Mouse (Mus musculus): ENCODE results near the gene Gm43552.

Gene Gm43552

DNA sequence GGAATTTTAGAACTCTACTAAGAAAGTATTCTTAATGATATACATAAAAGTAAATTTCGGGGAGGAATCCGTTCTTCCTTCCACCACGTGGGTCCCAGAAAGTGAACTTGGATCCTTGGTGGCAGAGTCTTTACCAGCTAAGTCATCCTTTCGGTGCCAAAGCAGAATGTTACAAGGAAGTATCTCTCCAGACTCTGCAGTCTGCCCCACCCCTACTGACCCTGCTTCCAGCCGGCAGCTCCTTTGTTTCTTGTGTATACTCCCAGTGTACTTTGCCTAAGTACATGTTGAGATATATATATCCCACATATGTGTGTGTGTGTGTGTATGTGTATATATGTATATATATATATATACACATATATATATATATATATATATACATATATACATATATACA, 63.2 kb downstream of the Gm43552 start:
- POLR2A ChIA-PET: interaction anchor here in 3 of 4 experiments (0.6 to 3.7 kb wide), 20 partner anchors 9 to 96 kb away, joined by 3 to 30 read pairs (median 6); partner anchors contain the start of genes Gm43552 (in 2 of the 3), Lias (in 2 of the 3), Rpl9 (in 2 of the 3) and Rfc1 (in 1 of the 3)
- CTCF ChIA-PET: interaction anchor here in 2 of 4 experiments (0.6 to 0.7 kb wide), 2 partner anchors 32 to 48 kb away, joined by 3 read pairs; no protein-coding TSS in a partner anchor

GRCm38 (mm10) chr5:65428321-65428720, 64.3 kb downstream of the Gm43552 start:
- POLR2A ChIA-PET: interaction anchor here in 3 of 4 experiments (0.6 to 3.7 kb wide), 30 partner anchors 8 to 133 kb away, joined by 3 to 30 read pairs (median 5); partner anchors contain the start of genes Gm43552 (in 2 of the 3), Lias (in 2 of the 3) and Rpl9 (in 2 of the 3)
- CTCF ChIA-PET: interaction anchor here in 1 of 4 experiments (1.1 kb wide), 1 partner anchor 13 kb away, joined by 3 read pairs; no protein-coding TSS in a partner anchor

- CTCF ChIA-PET: interaction anchor here in 1 of 4 experiments (0.6 to 1.0 kb wide), 2 partner anchors 10 to 850 kb away, joined by 3 read pairs; no protein-coding TSS in a partner anchor
These were observed 67.4 kb downstream of the Gm43552 start for GRCm38 (mm10) chr5:65425251-65425650.

GRCm38 (mm10) chr5:65424215-65424614, 68.4 kb downstream of the Gm43552 start:
- CTCF ChIA-PET: interaction anchor here in 1 of 4 experiments (0.5 kb wide), 1 partner anchor 228 kb away, joined by 3 read pairs; no protein-coding TSS in a partner anchor
- POLR2A ChIA-PET: interaction anchor here in 3 of 4 experiments (0.9 to 3.0 kb wide), 11 partner anchors 8 to 38 kb away, joined by 3 to 14 read pairs (median 5); partner anchors contain the start of genes Lias (in 2 of the 3), Rpl9 (in 2 of the 3) and Ugdh (in 2 of the 3)

More at GRCm38 (mm10) chr5:65425251-65425650, 67.4 kb downstream of the Gm43552 start:
- POLR2A ChIA-PET: interaction anchor here in 2 of 4 experiments (0.8 to 3.0 kb wide), 3 partner anchors 10 to 34 kb away, joined by 3 to 14 read pairs (median 11); partner anchors contain the start of genes Ugdh (in 2 of the 2), Lias (in 1 of the 2) and Rpl9 (in 1 of the 2)

- CTCF ChIA-PET: no interaction called here
- POLR2A ChIA-PET: interaction anchor here in 2 of 4 experiments (0.6 to 2.1 kb wide), 4 partner anchors 19 to 172 kb away, joined by 3 to 11 read pairs (median 3); partner anchors contain the start of genes Lias (in 1 of the 2) and Rpl9 (in 1 of the 2)
These were observed 69.8 kb downstream of the Gm43552 start for GRCm38 (mm10) chr5:65422803-65423202.

DNA sequence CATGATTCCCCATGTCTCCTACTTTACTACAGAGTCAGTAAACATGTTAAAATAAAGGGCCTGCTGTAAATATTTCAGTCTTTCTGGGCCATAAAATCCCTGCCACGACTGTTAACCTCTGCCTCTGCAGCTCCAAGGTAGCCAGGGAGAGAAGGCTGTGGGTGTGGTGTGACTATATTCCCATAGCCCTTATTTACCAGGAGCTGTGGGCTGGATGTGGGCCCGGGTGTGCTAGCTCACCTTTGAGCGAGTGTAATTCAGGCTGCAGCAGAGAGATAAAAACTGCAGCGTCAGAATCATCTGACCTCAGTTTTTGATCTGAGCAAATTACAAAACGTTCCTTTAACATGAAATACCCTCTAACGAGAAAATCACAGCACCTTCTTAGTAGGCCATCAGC, 71.8 kb downstream of the Gm43552 start:
- POLR2A ChIA-PET: interaction anchor here in 3 of 4 experiments (0.6 to 3.6 kb wide), 8 partner anchors 13 to 132 kb away, joined by 3 to 23 read pairs (median 5); partner anchors contain the start of genes Lias (in 2 of the 3), Rpl9 (in 2 of the 3) and Ugdh (in 1 of the 3)
- CTCF ChIA-PET: interaction anchor here in 2 of 4 experiments (0.6 to 0.7 kb wide), 2 partner anchors 176 to 1576 kb away, joined by 3 read pairs; no protein-coding TSS in a partner anchor

- POLR2A ChIA-PET: interaction anchor here in 3 of 4 experiments (0.5 to 3.6 kb wide), 11 partner anchors 9 to 255 kb away, joined by 3 to 23 read pairs (median 5); partner anchors contain the start of genes Lias (in 2 of the 3), Rpl9 (in 2 of the 3) and Ugdh (in 2 of the 3)
- CTCF ChIA-PET: no interaction called here
These were observed 73.5 kb downstream of the Gm43552 start for GRCm38 (mm10) chr5:65419136-65419535.

- POLR2A ChIA-PET: interaction anchor here (0.6 to 3.9 kb wide), 39 partner anchors 8 to 348 kb away, joined by 3 to 25 read pairs (median 4); partner anchors contain the start of genes Lias (in 3 of the 4), Rpl9 (in 3 of the 4), Ugdh (in 3 of the 4) and Rfc1 (in 1 of the 4)
- CTCF ChIA-PET: interaction anchor here in 3 of 4 experiments (0.6 to 1.5 kb wide), 11 partner anchors 9 to 273 kb away, joined by 3 to 5 read pairs (median 3); partner anchors contain the start of genes Lias (in 1 of the 3), Rpl9 (in 1 of the 3) and Ugdh (in 1 of the 3)
These were observed 76.8 kb downstream of the Gm43552 start for GRCm38 (mm10) chr5:65415653-65416458.

DNA sequence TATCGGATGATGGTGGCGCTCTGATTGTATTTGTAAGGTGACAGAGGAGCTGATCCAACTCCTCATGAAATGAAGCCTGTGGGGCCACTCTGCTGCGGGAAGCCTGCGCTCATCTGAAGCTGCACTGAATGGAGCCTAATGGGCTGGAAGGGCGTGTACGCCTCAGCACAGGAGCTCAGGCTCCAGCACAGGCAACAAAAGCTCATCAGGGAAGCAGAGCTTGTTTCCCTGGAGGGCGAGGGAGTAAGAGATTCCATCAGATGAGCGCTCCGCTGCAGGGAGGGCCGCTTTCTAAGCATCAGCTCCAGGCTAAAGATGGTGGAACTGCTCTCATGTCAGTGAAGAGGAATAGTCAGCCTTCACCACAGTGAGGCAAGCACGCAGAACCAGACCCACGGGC, 84.6 kb downstream of the Gm43552 start:
- CTCF ChIA-PET: interaction anchor here in 3 of 4 experiments (0.6 to 0.9 kb wide), 4 partner anchors 13 to 543 kb away, joined by 3 to 5 read pairs (median 3); no protein-coding TSS in a partner anchor
- POLR2A ChIA-PET: interaction anchor here in 3 of 4 experiments (0.6 to 5.4 kb wide), 15 partner anchors 8 to 348 kb away, joined by 3 to 50 read pairs (median 4); partner anchors contain the start of genes Lias (in 3 of the 3), Rpl9 (in 3 of the 3), Ugdh (in 2 of the 3) and Rfc1 (in 1 of the 3)

DNA sequence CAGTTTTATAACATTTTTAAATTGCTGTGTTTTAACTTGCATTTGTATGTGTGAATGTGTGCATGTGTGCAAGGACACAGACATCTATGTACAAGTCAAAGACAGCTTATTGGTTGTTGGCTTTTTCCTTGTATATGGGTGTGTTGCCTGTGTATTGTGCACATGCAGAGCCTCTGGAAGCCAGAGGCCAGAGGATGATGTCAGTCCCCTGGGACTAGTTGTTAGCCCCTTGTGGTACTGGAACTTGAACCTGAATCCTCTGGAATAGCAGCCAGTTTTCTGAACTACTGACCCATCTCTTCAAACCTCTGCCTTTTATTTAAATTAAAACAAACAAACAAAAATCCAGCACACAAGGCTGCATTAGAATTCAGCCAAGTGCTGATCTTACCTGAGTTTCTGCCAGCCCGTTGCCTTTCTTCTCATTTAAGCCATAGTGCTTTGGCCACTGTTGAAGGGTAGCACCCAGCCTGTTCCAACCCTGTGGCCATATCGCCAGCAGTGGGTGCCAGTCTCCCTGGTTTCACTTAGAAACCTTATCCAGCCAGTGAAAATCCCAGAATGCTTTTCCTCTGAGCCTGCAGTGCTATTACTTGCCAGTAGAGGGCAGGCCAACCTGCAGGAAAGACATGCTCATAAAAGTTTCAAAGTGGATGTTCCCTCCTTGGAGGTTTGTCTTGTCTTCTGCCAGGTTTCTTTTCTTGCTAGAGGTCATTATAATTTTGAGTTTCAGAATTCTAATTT, 91.2 kb downstream of the Gm43552 start:
- POLR2A ChIA-PET: interaction anchor here in 3 of 4 experiments (0.6 to 2.2 kb wide), 5 partner anchors 10 to 34 kb away, joined by 3 to 14 read pairs (median 4); partner anchors contain the start of genes Lias (in 3 of the 3), Rpl9 (in 3 of the 3) and Ugdh (in 1 of the 3)
- CTCF ChIA-PET: interaction anchor here in 2 of 4 experiments (0.7 to 1.3 kb wide), 2 partner anchors 10 to 90 kb away, joined by 3 to 5 read pairs; partner anchors contain the start of genes Lias (in 1 of the 2) and Rpl9 (in 1 of the 2)

DNA sequence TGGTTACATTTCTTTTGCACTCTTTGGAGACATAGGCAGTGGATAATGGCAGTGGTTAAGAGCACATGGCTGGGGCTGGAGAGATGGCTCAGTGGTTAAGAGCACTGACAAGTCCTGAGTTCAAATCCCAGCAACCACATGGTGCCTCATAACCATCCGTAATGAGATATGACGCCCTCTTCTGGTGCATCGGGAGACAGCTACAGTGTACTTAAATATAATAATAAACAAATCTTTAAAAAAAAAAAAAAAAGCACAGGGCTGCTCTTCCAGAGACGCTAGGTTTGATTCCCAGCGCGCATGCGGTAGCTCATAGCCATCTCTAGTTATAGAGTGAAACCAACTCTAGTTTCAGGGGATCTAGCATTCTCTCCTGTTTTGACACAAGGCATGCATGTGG, 98.2 kb downstream of the Gm43552 start:
- CTCF ChIA-PET: interaction anchor here in 2 of 4 experiments (0.5 to 0.9 kb wide), 4 partner anchors 13 to 350 kb away, joined by 3 to 5 read pairs (median 3); no protein-coding TSS in a partner anchor
- POLR2A ChIA-PET: interaction anchor here in 2 of 4 experiments (0.6 to 1.0 kb wide), 3 partner anchors 10 to 85 kb away, joined by 3 to 5 read pairs (median 4); no protein-coding TSS in a partner anchor

- POLR2A ChIA-PET: interaction anchor here (0.6 to 9.7 kb wide), 178 partner anchors 8 to 1283 kb away, joined by 3 to 364 read pairs (median 4); partner anchors contain the start of genes Ugdh (in 4 of the 4), Gm43552 (in 3 of the 4), Rfc1 (in 3 of the 4) and Smim14 (in 3 of the 4)
- CTCF ChIA-PET: interaction anchor here in 2 of 4 experiments (0.6 to 1.6 kb wide), 5 partner anchors 9 to 171 kb away, joined by 3 to 5 read pairs (median 3); partner anchors contain the start of gene Ugdh (in 1 of the 2)
These were observed 100.9 kb downstream of the Gm43552 start for GRCm38 (mm10) chr5:65391753-65392152.

DNA sequence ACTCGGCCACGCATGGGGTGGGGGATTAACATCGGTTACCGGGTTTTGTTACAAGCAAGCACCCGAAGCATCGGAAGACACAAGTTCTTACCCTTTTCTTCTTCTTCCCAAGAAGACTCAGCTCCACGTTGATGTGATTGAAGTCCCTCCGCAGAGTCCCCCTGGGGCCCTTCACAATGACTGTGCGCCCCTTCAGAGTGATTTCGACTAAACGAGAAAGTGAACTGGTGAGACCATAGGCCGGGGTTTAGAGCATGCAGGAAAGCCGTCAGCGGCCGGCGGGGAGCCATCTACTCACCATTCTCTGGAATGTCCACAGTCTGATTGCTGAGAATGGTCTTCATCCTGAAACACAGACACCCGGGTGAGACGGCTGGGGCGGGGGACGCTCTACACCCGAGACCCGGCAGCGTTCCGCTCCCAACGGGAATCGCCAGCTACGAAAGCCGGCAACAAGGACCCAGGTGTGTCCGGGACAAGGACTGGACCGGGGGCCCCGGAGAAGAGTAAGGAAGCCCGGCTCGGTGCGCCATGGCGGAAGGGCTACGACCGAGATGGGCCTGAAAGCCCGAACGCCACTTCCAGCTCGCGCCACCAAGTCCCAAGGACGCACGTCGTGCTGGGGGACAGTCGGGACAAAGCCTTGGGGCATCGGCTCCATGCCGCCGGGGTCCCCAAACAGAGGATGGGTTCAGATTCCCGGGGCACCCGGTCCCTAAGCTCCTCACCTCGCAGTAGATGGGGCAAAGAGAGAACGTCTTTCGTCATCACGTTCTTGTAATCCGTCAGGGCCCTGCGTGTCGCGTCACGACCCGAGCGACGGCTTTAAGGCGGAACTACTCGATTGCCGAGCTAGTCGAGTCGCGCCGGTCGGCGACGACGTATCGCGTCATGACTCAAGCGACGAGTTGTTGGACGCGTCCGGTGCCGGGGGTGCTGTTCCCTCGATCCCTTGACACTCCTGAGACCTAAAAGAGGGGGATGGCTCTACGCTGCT, 101.7 kb downstream of the Gm43552 start, which contains the start of the genes Rpl9 and Lias:
TSS of gene Rpl9 (minus strand) at position 797 of the 997 bp plus-strand sequence.
TSS of gene Lias (plus strand) at position 850 of the 997 bp plus-strand sequence.
- CTCF ChIA-PET: interaction anchor here in 3 of 4 experiments (0.6 to 1.6 kb wide), 7 partner anchors 10 to 172 kb away, joined by 3 to 7 read pairs (median 4); partner anchors contain the start of gene Ugdh (in 2 of the 3)
- POLR2A ChIA-PET: interaction anchor here (0.6 to 9.7 kb wide), 187 partner anchors 8 to 1282 kb away, joined by 3 to 364 read pairs (median 4); partner anchors contain the start of genes Ugdh (in 4 of the 4), Gm43552 (in 3 of the 4), Rfc1 (in 3 of the 4) and Smim14 (in 3 of the 4)

- ChIA-PET CTCF (interaction anchor here in 1 of 4 experiments (0.9 kb wide), 1 partner anchor 19 kb away, joined by 3 read pairs; no protein-coding TSS in a partner anchor), POLR2A (interaction anchor here (0.6 to 9.7 kb wide), 52 partner anchors 8 to 368 kb away, joined by 3 to 364 read pairs (median 4); partner anchors contain the start of genes Rfc1 (in 2 of the 4), Smim14 (in 2 of the 4), Ube2k (in 2 of the 4) and Klb (in 1 of the 4))
These were observed 105.4 kb downstream of the Gm43552 start for GRCm38 (mm10) chr5:65387008-65387867.

Measured in embryonic stem cell, embryonic (primary cell).